Mouse (Mus musculus) central nervous system, embryonic 18 days (tissue): ENCODE measurements around the gene Map3k6. TPM values are rescaled to one million over a fixed set of nuclear protein-coding genes. Genes with fewer than 3 reads are reported as not detected.

Source experiments
- polyA plus RNA-seq: library from polyadenylated mRNA; depleted of rRNA; stranded (reverse); fragments of >200 nt; gene quantifications from 2 replicates; pipeline ENCODE4 v1.2.3, GENCODE M21; 2012; rRNA removed

Map3k6 gene
- 5.0 and 6.2 TPM in 2 replicates for polyA plus RNA-seq

DNA sequence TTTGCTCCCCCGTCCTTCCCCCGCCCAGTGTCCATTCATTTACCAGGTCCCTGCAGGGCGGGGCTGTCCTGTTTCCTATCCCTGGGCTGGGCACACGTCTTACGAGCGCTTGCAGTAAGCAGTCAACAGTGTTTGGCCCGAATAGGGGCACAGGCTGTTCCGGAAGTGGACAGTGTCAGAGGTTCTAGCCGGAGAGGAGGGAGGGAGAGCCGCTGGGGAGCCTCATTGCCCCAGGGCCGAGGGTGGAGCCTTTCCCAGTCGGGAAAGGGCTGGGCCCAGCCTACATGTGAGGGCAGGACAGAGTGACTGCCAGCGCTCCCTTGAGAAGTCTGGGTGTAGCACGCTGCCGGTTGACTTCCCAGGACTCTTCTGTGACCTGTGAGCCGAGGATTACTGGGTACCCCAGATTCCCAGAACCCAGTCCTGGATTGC, at the start of gene Map3k6:
Map3k6 (plus strand) TSS at position 329 of the 432 bp plus-strand sequence.

DNA sequence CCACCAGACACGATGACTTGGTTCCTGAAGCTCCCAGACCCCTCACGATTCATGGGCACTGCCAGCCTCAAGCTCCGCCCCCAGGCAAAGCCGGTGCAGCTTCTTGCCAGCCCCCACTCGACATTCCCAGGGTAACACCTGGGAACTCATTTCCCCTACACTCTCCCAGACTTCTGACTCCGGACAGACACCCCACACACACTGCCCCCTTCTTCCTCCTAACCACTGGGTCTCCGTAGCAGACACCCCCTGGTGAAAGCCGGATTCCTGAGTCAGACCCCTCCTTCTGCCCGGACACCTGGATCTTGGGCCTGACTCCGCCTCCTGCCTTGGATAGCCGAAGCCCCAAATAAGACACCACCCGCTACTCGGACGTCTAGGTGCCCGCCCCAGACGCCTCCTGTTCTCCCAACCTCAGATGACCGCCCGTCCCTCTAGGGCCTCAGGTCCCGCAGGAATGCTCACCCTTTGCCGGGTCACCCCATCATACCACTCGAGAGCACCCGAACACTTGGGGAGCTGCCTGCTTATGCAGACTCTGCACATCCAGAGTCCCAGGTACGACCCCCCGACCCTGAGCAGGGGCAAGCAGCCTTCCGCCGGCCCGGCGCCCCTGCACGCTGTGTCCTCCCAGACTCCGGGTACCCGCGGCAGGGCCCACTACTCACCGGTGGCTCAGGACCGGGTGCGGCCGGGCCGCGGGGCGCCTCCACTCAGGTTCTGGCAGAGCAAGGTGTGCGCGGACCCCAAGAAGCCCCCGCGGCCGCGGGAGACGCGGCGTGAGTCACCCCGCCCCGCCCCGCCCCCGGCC, 28.7 kb upstream of the Map3k6 start, which contains the start of the genes Cd164l2 and Gpr3:
Cd164l2 (plus strand) TSS at position 381 of the 811 bp plus-strand sequence.
Gpr3 (minus strand) TSS at position 786 of the 811 bp plus-strand sequence.

DNA sequence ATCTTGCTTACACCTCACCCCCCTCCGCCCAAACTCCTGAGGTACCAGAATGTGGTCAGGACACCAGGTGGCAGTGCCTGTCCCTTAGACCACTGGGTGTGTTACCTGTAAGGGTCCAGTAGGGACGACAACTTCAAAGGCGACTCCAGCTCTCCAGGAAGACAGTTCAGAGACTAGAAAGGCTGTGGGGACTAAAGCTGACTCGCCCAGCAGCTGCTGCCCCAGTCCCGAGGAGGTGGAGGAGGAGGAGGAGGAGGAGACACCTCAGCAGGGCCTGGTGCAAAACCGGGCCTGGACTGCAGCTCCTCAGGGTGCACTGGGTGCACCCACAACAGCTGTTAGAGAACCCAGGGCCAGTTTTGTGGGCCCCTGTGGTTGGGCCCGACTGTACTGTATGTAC, 22.3 kb downstream of the Map3k6 start, which contains the start of gene Sytl1:
Sytl1 (minus strand) TSS at position 232 of the 400 bp plus-strand sequence.

DNA sequence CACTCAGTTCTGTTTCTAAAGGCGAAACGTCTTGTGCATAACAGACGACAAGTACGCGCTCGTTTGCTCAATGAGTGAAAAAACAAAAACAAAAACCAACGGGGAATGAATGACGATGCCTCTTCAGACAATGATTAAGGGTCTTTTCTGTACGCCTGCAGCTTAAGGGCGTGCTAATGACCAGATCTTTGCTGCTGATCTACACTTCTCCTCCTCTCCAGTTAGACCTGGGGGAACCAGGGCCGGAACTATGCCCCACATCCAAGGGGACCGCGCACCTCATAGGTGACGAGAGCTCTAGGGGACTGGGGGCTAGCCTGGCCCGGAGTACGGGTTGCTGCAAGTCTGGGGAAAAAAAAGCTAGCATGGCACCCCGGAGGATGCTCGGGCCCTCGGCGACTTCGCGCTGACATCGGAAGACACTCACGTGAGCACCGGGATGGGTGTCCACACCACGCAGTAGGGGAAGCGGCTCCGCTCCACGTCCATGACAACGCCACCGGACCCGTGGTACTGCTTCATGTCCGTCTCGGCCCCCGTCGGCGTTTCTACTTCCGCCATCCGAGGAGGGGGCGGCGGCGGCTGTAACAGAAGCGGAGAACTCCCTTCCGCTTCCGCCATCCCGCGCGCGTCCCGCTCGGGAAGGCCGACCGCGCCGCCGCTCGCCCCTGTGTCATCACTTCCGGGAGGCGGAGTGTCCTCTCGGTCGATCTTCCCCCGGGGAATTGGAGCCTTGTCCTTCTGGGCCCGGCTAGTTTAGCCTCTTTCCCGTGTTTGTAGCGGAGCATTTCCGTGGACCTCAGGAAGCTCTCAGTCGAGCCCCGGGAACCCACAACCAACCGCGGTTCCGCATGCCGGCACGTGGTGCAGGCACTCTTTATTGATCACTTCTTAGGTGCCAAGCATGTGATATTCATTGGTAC, 36.7 kb downstream of the Map3k6 start, which contains the start of gene Tmem222:
Tmem222 (minus strand) TSS at position 689 of the 923 bp plus-strand sequence.

Other genes with a start within 250 kb of the Map3k6 start
- gene Ahdc1, start 229.6 kb upstream of the Map3k6 start, polyA plus RNA-seq: 17.4 and 21.8 TPM in 2 replicates
- 11.7 and 13.8 TPM in 2 replicates for gene Wasf2, start 110.3 kb upstream of the Map3k6 start, polyA plus RNA-seq
- gene Cd164l2, start 28.7 kb upstream of the Map3k6 start, polyA plus RNA-seq: 3.6 and 3.8 TPM in 2 replicates
- 2.9 and 3.7 TPM in 2 replicates for gene Gpr3, start 28.3 kb upstream of the Map3k6 start, polyA plus RNA-seq
- gene Sytl1, start 22.3 kb downstream of the Map3k6 start, polyA plus RNA-seq: 0.88 and 1.4 TPM in 2 replicates
- gene Tmem222, start 37.0 kb downstream of the Map3k6 start, polyA plus RNA-seq: 146 TPM in 2 replicates
- 28.2 and 33.2 TPM in 2 replicates for gene Wdtc1, start 112.7 kb downstream of the Map3k6 start, polyA plus RNA-seq
- 20.3 and 24.4 TPM in 2 replicates for gene Slc9a1, start 128.9 kb downstream of the Map3k6 start, polyA plus RNA-seq
- gene Tent5b, start 239.3 kb downstream of the Map3k6 start, polyA plus RNA-seq: 0.13 and 0.73 TPM in 2 replicates